Mouse (Mus musculus) heart, embryonic 14.5 days (tissue): ENCODE measurements around the gene Klhl13. TPM values are rescaled to one million over a fixed set of nuclear protein-coding genes. Genes with fewer than 3 reads are reported as not detected.

Experiments used
- ATAC-seq: fragments of 200-750 bp; cut with Nextera tagmentation; 2 replicates; pipeline ENCODE4 v1.8.0; 2017; ENCODE audit warnings: low read depth, moderate TSS enrichment; ENCODE audit not compliant: insufficient number of reproducible peaks, insufficient read depth, low FRiP score
- H3K27ac ChIP-seq, 2 experiments: fragments of 200-500 bp in 1 of 2; fragments of 300-500 bp in 1 of 2; sonication (generic) in 1 of 2; replicated peaks in 1 of 2; 2 replicates each; pipeline ENCODE4 v1.5.1; 2012 to 2014; ENCODE audit warnings: low read depth in 2 of 2, low read length in 2 of 2, control low read depth in 1 of 2, mild to moderate bottlenecking in 1 of 2, mixed read lengths in 1 of 2; ENCODE audit not compliant: control insufficient read depth in 1 of 2, insufficient read depth in 1 of 2
- H3K27me3 ChIP-seq: fragments of 300-500 bp; sonication (generic); 2 replicates; pipeline ENCODE4 v1.6.1; 2014; ENCODE audit warnings: mild to moderate bottlenecking, low read length, control low read depth; ENCODE audit not compliant: control insufficient read depth, insufficient read depth
- H3K36me3 ChIP-seq: fragments of 300-500 bp; sonication (generic); 2 replicates; pipeline ENCODE4 v1.6.1; 2014; ENCODE audit warnings: mild to moderate bottlenecking, control low read depth, low read length, mixed read lengths; ENCODE audit not compliant: control insufficient read depth, insufficient read depth
- H3K4me1 ChIP-seq, 2 experiments: fragments of 200-500 bp in 1 of 2; fragments of 300-500 bp in 1 of 2; sonication (generic) in 1 of 2; 2 replicates each; pipeline ENCODE4 v1.6.1; 2012 to 2014; ENCODE audit warnings: low read length in 2 of 2, control low read depth in 1 of 2, mixed read lengths in 1 of 2; ENCODE audit not compliant: control insufficient read depth in 2 of 2, insufficient read depth in 2 of 2
- H3K4me2 ChIP-seq: fragments of 300-500 bp; sonication (generic); 2 replicates; pipeline ENCODE4 v1.6.1; 2014; ENCODE audit warnings: mild to moderate bottlenecking, low read length
- H3K4me3 ChIP-seq, 2 experiments: fragments of 200-500 bp in 1 of 2; fragments of 300-500 bp in 1 of 2; sonication (generic) in 1 of 2; 2 replicates each; pipeline ENCODE4 v1.5.1; 2012 to 2014; ENCODE audit warnings: low read length in 2 of 2, mild to moderate bottlenecking in 2 of 2, control low read depth in 1 of 2, low read depth in 1 of 2, moderate library complexity in 1 of 2; ENCODE audit not compliant: control insufficient read depth in 1 of 2, insufficient read depth in 1 of 2
- H3K9ac ChIP-seq: fragments of 300-500 bp; sonication (generic); 2 replicates; pipeline ENCODE4 v1.6.1; 2014; ENCODE audit warnings: mild to moderate bottlenecking, low read length
- H3K9me3 ChIP-seq: fragments of 300-500 bp; sonication (generic); 2 replicates; pipeline ENCODE4 v1.6.1; 2016; ENCODE audit warnings: low read length, control low read depth; ENCODE audit not compliant: control insufficient read depth
- WGBS: fragments of 180-500 bp; shearing (Covaris S2); extraction: QIAGEN DNeasy Blood & Tissue Kit; methylation state at CpG from one replicate; pipeline ENCODE4 v1.1.7; 2014; 5-methylcytosine and 5-hydroxymethylcytosine counted together
- polyA plus RNA-seq: library from polyadenylated mRNA; unstranded; fragments of >200 nt; fragmentation: Nextera tagmentation; extraction: Ambion mirVana; gene quantifications from 2 replicates; pipeline ENCODE4 v1.2.1, GENCODE M21; 2014

Gene Klhl13
- polyA plus RNA-seq, 1 experiment from 2014 or later = 89.7 TPM

DNA sequence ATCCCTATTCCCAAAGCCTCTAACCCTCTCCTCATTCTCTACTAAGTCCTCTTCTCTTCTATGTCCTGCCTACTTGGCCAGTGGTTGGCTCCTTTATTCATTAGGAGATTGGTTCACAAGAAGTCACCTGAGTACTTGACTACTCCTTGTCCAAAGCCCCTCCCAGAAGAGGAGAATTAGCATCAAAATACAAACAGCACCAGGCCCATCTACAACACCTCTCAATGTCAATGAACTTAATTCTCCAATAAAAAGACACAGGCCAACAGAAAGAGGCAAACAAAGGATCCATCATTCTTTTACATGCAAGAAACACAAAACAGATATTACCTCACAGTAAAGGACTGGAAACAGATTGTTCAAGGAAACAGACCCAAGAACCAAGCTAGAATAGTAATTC is 46.0 kb downstream of the Klhl13 start:
- ATAC-seq = no peak
- Histone ChIP-seq H3K27me3 (no peaks in the 10 kb centered on the region), H3K27ac (no peak overlapping the region), H3K9ac (no peak overlapping the region), H3K9me3 (no peaks in the 10 kb centered on the region), H3K4me3 (no peak overlapping the region), H3K4me2 (no peak overlapping the region), H3K36me3 (no peaks in the 10 kb centered on the region), H3K4me1 (no peaks in the 10 kb centered on the region)

GRCm38 (mm10) chrX:23295952-23296598 is 68.8 kb downstream of the Klhl13 start:
- Histone ChIP-seq H3K4me3 (no peak overlapping the region), H3K36me3 (no peaks in the 10 kb centered on the region), H3K9me3 (no peaks in the 10 kb centered on the region), H3K27ac (no peak overlapping the region), H3K4me1 (no peaks in the 10 kb centered on the region), H3K27me3 (no peaks in the 10 kb centered on the region), H3K4me2 (no peak overlapping the region), H3K9ac (no peak overlapping the region)
- ATAC-seq = no peak
- 31% methylated on average over 5 of the region's 5 CpGs for WGBS

DNA sequence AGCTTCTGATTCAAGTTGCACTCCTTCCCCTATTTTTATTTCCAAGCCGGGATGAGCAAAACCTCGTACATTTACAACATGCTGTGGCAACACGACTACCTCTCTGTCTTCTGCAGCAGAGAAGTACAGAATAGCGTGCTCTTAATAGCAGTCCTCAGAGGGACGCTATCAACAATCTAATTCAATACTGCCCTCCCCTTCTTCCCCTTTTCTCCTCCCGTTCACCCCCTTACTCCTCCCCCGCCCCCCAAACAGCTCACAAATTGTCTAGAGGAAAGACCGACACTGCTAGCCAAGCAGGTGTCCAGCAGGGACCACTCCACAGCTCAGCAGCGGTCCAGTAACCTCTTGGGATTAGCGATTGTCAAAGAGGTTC is 79.5 kb downstream of the Klhl13 start:
- Histone ChIP-seq H3K27me3 (no peaks in the 10 kb centered on the region), H3K4me3 (peak overlapping the region in 1 of 2 experiments; percentile 16; a peak in 3 of 4 replicates), H3K4me1 (no peaks in the 10 kb centered on the region), H3K4me2 (peak overlapping the region; percentile 48), H3K9ac (peak overlapping the region; percentile 38; the same call in 1 of the 2 replicates), H3K27ac (0 out of 4 replicates have a peak overlapping the region, but pooled peaks of 1 of the 2 experiments have one; percentile 14), H3K9me3 (no peaks in the 10 kb centered on the region), H3K36me3 (no peaks in the 10 kb centered on the region)
- WGBS = 32% methylated on average over 10 of the region's 10 CpGs
- no peak for ATAC-seq

- H3K4me1 ChIP-seq = no peaks in the 10 kb centered on the region
- peak overlapping the region; percentile 38; the same call in 1 of the 2 replicates for H3K9ac ChIP-seq
- no peaks in the 10 kb centered on the region for H3K9me3 ChIP-seq
- peak overlapping the region in 1 of 2 experiments; percentile 16; a peak in 2 of 4 replicates for H3K4me3 ChIP-seq
- peak overlapping the region; percentile 48 for H3K4me2 ChIP-seq
- H3K27me3 ChIP-seq = no peaks in the 10 kb centered on the region
- no peaks in the 10 kb centered on the region for H3K36me3 ChIP-seq
- 48% methylated on average over 11 of the region's 11 CpGs for WGBS
- H3K27ac ChIP-seq = 0 out of 4 replicates have a peak overlapping the region, but pooled peaks have one; percentile 14 to 33
- no peak for ATAC-seq
These were observed 80.1 kb downstream of the Klhl13 start for GRCm38 (mm10) chrX:23284530-23285441.

DNA sequence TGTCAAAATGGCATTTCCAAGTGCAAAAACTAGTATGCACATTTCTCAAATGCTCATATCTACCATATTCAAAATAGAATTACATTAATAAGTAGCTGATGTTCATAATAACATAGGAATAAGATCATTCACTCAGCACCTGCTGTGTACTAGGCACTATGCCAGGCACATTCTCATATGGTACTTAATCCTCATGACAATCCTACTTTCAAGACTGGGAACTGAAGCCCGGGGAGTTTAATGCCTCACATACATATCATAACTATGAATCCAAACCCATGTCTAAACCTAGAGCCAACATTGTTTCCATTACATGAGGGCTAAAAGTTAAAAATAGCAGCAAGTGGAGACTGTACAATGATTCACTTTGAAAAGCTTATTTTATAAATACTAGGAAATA is 97.3 kb downstream of the Klhl13 start:
- Histone ChIP-seq H3K9ac (no peak overlapping the region), H3K4me2 (no peak overlapping the region), H3K27me3 (no peaks in the 10 kb centered on the region), H3K36me3 (no peaks in the 10 kb centered on the region), H3K4me1 (no peaks in the 10 kb centered on the region), H3K9me3 (no peaks in the 10 kb centered on the region), H3K4me3 (no peak overlapping the region), H3K27ac (no peak overlapping the region)
- WGBS = 48% methylated on average over 1 of the region's 1 CpGs
- no peak for ATAC-seq

- Histone ChIP-seq H3K4me2 (no peak overlapping the region), H3K27ac (no peak overlapping the region), H3K4me3 (no peak overlapping the region), H3K36me3 (no peaks in the 10 kb centered on the region), H3K9ac (no peak overlapping the region), H3K27me3 (no peaks in the 10 kb centered on the region), H3K4me1 (no peaks in the 10 kb centered on the region), H3K9me3 (no peaks in the 10 kb centered on the region)
- ATAC-seq = no peak
These were observed 116.1 kb downstream of the Klhl13 start for GRCm38 (mm10) chrX:23248752-23249151.
